Mouse (Mus musculus): ENCODE results near the gene Abcc12.

Gene Abcc12

GRCm38 (mm10) chr8:86512886-86513285 is 67.6 kb downstream of the Abcc12 start:
- DNase-seq (ENCODE audit: inconsistent ontology term): no peak

GRCm38 (mm10) chr8:86512131-86512792 is 68.2 kb downstream of the Abcc12 start:
- no peak for DNase-seq (ENCODE audit: inconsistent ontology term)

GRCm38 (mm10) chr8:86501341-86501740 is 79.1 kb downstream of the Abcc12 start:
- peak; percentile 43 for DNase-seq (ENCODE audit: inconsistent ontology term)

GRCm38 (mm10) chr8:86495056-86495455 is 85.4 kb downstream of the Abcc12 start:
- peak; percentile 68 for DNase-seq (ENCODE audit: inconsistent ontology term)

DNA sequence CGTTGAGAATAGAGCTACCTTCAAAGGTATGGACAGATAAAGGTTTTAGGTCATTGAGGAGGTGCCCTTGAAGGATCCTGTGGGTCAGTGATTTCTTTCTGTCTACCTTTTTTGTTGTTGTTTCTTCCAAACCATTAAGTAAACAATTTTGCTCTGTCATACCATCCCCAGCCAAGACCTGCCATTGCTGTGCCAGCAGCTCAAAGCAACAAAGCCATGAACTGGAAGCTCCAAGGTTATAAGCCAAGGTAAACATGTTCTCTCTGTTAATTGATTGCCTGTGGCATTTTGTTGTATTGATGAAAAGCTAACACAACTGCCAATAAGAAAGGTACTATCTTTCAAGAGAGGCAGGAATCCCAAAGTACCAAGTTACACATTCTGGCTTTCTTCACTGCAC is 86.6 kb downstream of the Abcc12 start:
- no peak for DNase-seq (ENCODE audit: inconsistent ontology term)

GRCm38 (mm10) chr8:86485411-86485810 is 95.1 kb downstream of the Abcc12 start:
- no peak for DNase-seq (ENCODE audit: inconsistent ontology term)

DNA sequence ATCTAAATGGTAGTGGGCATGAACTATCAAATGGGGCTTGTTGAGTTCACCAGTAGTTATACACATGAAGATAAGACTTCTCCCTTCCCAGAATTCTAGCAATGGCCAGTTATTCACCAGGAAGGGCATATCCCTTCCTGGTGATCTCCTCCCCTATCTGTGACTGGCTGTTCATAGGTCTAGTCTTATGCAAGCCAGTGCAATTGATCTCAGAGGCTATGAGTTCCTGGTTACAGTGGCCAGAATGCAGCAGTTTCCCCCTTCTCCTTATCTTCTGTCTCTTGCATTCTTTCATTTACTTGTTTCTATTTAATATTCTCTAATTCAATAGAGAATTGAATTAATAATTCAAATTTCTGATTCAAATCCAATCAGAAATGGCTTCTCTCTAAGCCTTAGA is 96.2 kb downstream of the Abcc12 start:
- no peak for DNase-seq (ENCODE audit: inconsistent ontology term)

DNA sequence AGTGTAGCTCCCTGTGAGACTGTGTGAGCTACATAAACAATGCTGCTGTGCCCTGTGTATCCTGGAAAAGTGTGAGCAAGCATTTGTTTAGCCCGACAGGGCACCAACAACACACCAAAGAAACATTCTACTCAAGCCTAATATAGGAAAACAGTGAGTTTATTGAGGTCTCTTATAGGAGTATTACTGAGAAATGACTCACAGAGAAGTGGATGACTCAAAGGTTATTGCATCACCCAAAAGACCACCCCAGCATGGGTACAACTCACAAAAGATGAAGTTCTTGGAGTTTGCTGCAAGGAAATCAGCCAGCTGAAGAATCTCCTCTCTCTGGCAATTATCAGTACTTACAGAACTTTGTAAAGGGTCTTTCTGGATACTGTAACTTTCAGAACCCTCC is 98.4 kb downstream of the Abcc12 start:
- no peak for DNase-seq (ENCODE audit: inconsistent ontology term)

DNA sequence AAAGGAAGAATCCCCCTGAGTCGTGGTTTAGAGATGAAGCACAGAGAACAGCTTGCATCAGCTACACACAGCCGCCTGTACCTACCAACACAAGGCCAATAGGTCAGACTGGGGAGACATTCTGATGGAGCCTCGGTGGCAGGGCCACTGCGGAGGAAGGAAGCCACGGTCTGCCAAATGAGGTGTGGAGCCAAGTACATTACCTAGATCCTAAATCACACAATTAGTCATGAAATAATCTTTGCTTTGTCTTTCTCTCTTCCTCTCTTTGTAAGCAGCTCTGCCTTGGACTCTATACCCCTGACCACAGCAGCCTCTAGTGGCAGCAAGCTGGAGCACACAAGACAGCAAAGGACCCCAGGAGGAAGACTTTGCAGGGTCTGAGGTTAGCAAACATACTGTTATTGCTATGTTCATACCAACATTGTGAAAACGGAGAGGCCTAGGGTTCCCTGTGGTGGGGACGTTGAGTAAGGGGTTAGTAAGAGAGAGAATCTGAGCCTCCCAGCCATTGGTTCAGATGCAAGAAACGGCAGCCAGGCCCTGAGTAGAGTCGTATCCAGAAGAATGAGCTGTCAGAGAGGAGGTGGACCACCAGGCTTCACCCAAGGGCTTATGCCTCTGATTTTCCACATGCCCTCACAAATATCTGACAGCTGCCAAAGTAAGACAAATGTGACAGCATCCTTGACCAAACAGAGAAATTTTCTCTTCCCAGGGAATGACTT is 104.6 kb downstream of the Abcc12 start:
- peak; percentile 46 for DNase-seq (ENCODE audit: inconsistent ontology term)

- DNase-seq (ENCODE audit: inconsistent ontology term): no peak
These were observed 106.0 kb downstream of the Abcc12 start for GRCm38 (mm10) chr8:86474461-86474860.

GRCm38 (mm10) chr8:86473121-86473520 is 107.4 kb downstream of the Abcc12 start:
- no peak for DNase-seq (ENCODE audit: inconsistent ontology term)

GRCm38 (mm10) chr8:86470717-86471116 is 109.8 kb downstream of the Abcc12 start:
- DNase-seq (ENCODE audit: inconsistent ontology term): no peak

GRCm38 (mm10) chr8:86463215-86463614 is 117.3 kb downstream of the Abcc12 start:
- no peak for DNase-seq (ENCODE audit: inconsistent ontology term)

DNA sequence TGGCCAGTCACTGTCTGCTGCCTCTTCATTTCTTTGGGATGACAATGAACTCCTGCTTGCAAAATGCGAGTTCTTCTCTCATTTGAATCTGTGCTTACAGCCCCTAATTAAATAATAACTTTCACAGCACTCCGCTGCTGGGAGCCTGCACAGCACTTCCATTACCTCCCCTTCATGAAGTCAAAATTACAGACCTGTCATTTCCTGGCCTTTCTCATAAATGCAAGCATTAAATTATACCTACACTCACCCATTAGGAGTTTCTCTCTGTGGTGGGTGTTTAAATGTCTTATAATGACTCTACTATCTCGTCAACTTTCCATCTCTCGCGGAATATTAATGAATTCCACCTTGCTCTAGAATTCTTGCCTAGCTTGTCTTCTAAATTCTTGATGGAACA is 120.1 kb downstream of the Abcc12 start:
- DNase-seq (ENCODE audit: inconsistent ontology term): no peak

- DNase-seq (ENCODE audit: inconsistent ontology term): no peak
These were observed 126.6 kb downstream of the Abcc12 start for GRCm38 (mm10) chr8:86453697-86454480.

DNA sequence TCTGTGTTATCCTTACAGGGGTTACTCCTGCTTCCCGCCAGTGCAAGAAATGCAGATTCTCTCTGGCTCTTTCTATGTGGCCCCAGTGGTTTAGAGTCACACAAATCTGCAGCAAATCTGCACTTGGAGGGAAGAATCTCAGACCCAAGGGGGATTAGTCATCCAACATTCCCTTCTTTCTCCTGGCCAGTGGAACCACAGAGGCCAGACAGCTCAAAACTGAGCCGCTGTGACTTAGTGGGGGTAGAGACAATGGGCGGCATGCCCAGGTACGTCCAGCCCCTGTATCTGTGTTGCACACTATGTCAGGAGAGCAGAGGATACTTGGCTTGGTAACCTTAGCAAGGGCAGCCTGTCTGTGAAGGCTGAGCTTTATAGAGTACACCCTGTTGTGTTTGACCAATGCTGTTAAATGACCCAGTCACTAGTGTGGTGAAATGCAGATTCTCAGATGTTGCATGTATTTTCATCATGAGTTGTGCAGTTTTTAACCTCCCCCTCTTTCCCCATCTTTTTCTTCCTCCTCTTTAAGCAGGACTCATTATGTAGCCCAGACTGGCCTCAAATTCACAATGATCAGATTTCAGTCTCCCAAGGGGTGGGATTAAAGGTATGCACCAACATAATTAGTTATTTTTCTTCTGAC is 130.5 kb downstream of the Abcc12 start:
- peak; percentile 21 for DNase-seq (ENCODE audit: inconsistent ontology term)

DNA sequence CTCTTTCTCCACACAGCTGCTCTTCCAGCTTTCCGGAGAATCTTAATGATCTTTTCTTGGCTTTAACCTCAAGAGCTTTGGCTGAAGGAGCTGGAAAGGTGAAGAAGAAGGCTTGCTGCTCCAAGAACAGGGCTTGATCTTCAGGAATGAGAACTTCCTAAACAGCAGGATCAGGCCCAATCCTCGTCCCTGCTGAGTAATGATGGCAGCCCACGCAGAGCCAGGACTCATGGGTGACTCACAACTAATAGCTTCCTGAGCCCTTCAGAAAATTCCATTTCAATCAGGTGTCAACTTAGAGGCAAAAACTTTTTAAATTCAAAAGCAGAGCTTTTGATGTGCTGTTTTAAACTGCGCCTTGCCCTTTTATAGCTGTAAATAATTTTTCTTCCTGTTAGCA is 135.0 kb downstream of the Abcc12 start:
- peak; percentile 30 for DNase-seq (ENCODE audit: inconsistent ontology term)

- DNase-seq (ENCODE audit: inconsistent ontology term): peak; percentile 12
These were observed 136.7 kb downstream of the Abcc12 start for GRCm38 (mm10) chr8:86443744-86444143.

DNA sequence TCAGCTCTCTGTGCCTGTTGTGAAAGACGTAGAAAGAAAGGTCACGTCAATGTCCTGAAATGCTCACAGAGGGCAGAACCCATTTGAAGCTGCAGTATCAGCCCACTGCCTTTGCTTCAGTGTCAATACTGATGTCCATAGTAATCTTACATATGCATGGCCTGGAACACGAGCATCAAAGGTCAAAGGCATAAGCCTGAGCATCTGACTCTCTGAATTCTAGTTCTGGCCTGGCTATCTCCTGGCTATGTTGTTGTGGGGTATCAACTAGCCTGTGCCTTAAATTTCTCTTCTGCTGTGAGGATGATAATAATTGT is 141.5 kb downstream of the Abcc12 start:
- no peak for DNase-seq (ENCODE audit: inconsistent ontology term)

- DNase-seq (ENCODE audit: inconsistent ontology term): no peak
These were observed 142.1 kb downstream of the Abcc12 start for GRCm38 (mm10) chr8:86438133-86438982.

- DNase-seq (ENCODE audit: inconsistent ontology term): peak; percentile 77
These were observed 143.1 kb downstream of the Abcc12 start for GRCm38 (mm10) chr8:86437418-86437817.

Measured in Muller cell, postnatal 12 days (primary cell).